Mouse (Mus musculus): Measurements from ENCODE around the gene Astn2.

Astn2 gene

DNA sequence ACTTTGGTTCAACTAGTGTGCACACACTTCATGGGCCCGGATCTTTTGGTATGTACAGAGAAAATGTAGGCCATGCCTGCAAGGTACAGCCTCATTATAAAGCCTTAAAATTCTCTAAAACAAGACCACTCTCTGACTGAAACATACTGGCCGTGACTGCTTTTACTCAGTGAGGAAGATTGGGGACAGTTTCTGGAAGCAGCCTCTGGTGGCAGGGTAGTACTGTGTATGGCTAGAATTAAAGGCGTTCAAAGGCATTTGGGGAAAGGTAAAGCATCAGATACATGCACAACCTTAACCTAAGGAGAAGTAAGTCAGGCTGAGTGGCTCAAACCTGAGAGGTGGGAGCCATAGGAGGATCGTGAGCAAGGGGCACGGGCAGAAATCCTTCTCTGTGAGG is 725.9 kb downstream of the Astn2 start:
- DNase-seq (ENCODE audit: low spot score in 2 of 2) = no peak

GRCm38 (mm10) chr4:65674267-65674978 is 730.0 kb downstream of the Astn2 start:
- DNase-seq (ENCODE audit: low spot score in 2 of 2) = no peak

- no peak for DNase-seq (ENCODE audit: low spot score in 2 of 2)
These were observed 730.9 kb downstream of the Astn2 start for GRCm38 (mm10) chr4:65673418-65673933.

DNA sequence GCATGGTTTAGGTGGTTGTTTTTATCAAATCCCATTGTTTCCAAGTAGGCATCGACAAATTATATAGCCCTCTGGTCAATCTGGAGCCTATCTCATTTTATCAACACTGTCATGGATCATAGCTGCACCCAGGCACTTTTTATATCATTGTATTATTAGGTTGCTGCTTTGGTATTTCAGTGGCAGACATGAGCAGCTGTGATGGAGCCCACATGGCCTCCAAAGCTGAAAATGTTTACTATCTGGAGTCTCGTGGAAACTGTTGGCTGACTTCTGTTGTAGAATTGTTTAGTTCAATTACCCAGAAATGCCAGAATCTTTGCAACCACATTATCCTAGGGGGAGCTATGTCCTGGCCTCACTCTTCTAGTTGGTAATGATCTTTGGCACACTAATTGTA is 732.1 kb downstream of the Astn2 start:
- no peak for DNase-seq (ENCODE audit: low spot score in 2 of 2)

GRCm38 (mm10) chr4:65671585-65672184 is 732.7 kb downstream of the Astn2 start:
- no peak for DNase-seq (ENCODE audit: low spot score in 2 of 2)

- DNase-seq (ENCODE audit: low spot score in 2 of 2) = no peak
These were observed 737.3 kb downstream of the Astn2 start for GRCm38 (mm10) chr4:65667030-65667610.

GRCm38 (mm10) chr4:65663176-65663575 is 741.2 kb downstream of the Astn2 start:
- no peak for DNase-seq (ENCODE audit: low spot score in 2 of 2)

DNA sequence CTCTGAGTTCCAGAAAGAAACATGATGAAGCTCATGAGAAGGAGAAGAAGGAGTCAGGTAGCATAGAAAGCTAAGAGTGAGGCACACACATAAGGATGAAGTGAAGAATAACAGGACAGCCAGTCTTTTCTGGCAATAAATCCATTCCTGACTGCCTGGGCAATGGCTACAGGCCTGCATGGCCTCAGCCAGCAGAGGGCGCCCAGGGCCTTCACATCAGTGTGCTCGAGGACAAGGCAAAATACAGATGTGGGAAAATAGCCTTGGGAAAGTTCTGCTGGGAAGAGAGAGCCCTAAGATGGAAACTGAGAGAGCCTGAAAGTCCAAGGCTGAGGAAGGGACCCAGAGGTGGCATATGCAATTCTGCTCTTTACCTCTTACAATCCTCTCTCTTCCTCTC is 749.7 kb downstream of the Astn2 start:
- DNase-seq (ENCODE audit: low spot score in 2 of 2) = peak; percentile 14 to 63

GRCm38 (mm10) chr4:65642611-65643010 is 761.8 kb downstream of the Astn2 start:
- DNase-seq (ENCODE audit: low spot score in 2 of 2) = no peak

DNA sequence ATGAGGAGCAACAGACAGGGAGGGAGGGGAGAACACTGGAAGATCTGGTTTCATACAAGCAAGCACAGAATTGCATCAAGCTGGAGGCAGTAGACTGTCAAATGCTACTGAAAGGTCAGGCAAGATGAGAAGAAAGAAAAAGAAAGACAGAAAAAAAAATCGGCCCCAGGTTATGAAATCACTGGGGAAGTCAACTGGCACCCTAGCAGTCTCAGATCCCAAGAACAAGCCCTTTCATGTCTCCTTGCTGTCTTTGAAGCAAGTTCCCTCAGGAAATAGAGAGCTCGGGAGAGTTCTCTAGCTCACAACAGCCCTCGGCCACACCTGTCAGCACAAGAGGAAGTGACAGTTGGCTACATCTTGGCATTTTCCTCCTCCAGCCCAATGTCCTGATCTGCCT is 766.2 kb downstream of the Astn2 start:
- no peak for DNase-seq (ENCODE audit: low spot score in 2 of 2)

GRCm38 (mm10) chr4:65620125-65620524 is 784.3 kb downstream of the Astn2 start:
- DNase-seq (ENCODE audit: low spot score in 2 of 2) = no peak

DNA sequence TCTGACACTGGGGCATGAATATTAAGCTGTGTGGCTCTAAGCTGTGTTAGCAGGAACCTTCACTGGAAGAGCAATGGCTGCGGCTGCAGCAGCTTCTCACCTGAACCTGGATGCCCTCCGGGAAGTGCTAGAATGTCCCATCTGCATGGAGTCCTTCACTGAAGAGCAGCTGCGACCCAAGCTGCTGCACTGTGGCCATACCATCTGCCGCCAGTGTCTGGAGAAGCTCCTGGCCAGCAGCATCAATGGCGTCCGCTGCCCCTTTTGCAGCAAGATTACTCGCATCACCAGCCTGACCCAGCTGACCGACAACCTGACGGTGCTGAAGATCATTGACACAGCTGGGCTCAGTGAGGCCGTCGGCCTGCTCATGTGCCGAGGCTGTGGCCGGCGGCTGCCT is 791.3 kb downstream of the Astn2 start:
- no peak for DNase-seq (ENCODE audit: low spot score in 2 of 2)

DNA sequence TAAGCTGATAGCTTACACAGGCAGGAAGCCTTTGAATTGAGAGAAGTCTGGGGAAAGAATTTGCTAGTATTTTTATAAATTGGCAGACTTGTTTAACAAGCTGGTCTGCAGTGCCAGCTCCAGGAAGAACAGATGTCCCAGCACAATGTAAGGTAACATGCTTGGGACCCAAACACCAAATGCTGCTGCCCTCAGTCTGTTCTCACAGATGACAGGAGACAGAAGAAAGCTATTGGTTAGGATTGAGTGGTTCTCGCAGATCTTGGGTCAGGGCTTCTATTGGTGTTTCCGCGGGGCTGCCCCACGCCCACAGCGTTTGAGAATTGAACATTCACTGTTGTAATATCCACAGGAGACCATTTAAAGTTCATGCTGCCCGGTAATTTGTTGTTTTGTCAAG is 793.5 kb downstream of the Astn2 start:
- no peak for DNase-seq (ENCODE audit: low spot score in 2 of 2)

DNA sequence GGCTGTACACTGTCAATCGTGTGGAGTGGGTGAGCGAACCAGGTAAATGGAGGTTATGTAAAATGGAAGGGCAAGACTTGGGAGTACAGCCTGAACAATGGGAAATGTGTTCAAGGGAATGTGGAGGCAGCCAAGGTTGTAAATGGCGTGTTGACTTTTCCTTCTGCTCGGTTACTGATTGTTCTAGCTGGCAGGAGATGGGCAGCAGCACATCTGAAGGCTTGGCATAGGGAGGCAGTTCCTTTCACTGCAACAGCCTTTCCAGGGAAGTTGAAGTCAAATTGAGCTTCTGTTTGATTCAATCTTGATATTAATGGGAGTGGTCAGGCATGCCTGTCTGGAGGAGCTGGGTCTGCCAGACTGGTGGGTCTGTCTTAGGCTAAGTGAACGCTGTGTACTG is 794.1 kb downstream of the Astn2 start:
- no peak for DNase-seq (ENCODE audit: low spot score in 2 of 2)

GRCm38 (mm10) chr4:65608112-65608511 is 796.3 kb downstream of the Astn2 start:
- DNase-seq (ENCODE audit: low spot score in 2 of 2) = no peak

- no peak for DNase-seq (ENCODE audit: low spot score in 2 of 2)
These were observed 797.2 kb downstream of the Astn2 start for GRCm38 (mm10) chr4:65607184-65607631.

GRCm38 (mm10) chr4:65605151-65605702 is 799.2 kb downstream of the Astn2 start:
- DNase-seq (ENCODE audit: low spot score in 2 of 2) = no peak

DNA sequence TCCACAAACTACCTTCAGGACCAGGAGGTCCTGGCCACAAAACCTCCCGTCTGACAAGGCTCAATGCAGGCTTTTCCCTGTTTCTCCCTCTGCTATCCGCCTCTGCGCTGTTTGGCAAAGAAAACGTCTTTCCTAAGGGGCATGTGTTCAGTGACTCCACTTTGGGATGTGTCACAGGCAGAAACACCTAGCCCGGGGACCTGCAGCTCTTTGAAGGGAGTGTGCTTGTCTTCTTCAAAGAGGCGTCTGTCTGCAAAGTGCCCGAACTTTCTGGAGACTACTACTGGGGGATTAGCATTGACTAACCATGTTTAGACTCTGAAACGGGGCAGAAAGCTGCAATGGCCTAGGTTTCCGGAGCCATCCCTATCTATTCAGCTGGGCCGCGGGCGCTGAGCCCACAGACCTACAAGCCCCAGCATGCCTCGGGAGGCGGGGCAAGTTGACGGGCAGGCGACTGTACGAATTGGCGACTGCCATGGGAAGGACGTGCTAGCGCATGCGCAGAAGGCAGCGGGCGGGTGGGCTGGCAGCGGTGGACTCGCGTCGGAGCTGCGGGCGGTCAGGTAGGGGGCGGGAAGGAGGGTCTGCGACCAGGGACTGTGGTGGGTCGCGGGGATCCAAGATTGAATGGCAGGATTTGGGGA is 799.8 kb downstream of the Astn2 start, which contains the start of gene Trim32:
Gene Trim32 (plus strand): TSS at position 483 of the 647 bp plus-strand sequence.
- peak; percentile 91 to 98 for DNase-seq (ENCODE audit: low spot score in 2 of 2)

GRCm38 (mm10) chr4:65594601-65595369 is 809.6 kb downstream of the Astn2 start:
- DNase-seq (ENCODE audit: low spot score in 2 of 2) = no peak

DNA sequence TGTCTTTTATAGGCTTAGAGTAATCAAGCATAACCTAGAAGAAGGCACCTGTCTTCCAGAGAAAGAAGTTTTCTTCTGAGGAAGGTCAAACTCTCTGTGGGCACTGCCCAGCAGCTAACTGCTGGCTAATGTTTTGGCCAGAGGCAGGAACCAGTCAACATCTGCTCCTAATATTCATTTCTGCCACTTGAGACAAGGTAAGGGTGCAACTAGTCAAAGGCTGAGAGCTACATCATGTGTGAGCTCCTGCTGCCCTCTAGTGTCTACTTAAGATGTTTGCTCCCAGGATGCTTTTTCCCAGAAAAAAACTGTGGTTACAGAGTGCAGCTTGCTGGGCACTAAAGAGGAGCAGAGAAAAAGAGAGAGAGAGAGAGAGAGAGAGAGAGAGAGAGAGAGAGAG is 814.6 kb downstream of the Astn2 start:
- DNase-seq (ENCODE audit: low spot score in 2 of 2) = no peak

GRCm38 (mm10) chr4:65586947-65587346 is 817.5 kb downstream of the Astn2 start:
- no peak for DNase-seq (ENCODE audit: low spot score in 2 of 2)
